Mouse (Mus musculus): ENCODE data around the gene Srsf10. TPM values are rescaled to one million over a fixed set of nuclear protein-coding genes. Genes with fewer than 3 reads are reported as not detected.

The Srsf10 gene
- 10 to 100 TPM; 74.3 to 80.1 TPM for total RNA-seq (2021)

DNA sequence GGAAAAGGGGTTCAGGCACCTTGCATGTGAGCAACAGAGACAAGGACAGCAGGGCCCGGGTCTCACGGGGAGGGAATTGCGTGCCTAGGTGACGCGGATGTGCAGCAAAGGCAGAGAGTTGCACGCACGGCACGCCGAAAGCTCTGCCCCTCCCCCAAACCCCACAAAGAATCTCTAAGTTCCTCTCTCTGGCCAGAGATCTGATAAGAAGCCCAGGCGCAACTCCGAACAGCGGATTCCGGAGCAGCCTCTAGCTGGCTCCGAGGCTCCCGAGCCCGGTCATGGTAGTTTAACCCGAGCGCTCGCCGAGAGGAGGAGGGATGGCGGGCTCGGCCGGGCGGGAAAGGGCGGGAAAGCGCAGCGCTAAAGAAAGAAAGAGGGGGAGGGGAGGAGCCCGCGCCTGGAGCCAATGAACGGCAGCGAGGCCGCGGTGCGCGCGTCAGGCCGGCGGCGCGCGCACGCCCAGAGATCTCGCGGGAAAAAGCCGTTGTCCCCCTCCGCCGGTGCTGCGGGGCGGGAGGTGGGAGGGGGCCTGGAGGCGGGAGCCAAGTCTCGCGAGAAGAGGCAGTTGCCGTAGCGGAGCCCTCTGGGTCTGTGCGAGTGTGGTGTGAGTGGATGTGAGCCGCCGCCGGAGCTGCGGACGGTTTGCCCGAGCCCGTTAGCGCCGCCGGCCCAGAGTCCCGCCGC lies at the start of gene Srsf10:
Srsf10 (plus strand) TSS at position 212 of the 687 bp plus-strand sequence.
- intact Hi-C loops (cut with DNase I) = loop anchor here (1.0 kb wide), 2 partner anchors 18 to 24 kb away; partner anchors contain the start of gene Pnrc2
- DNase-seq (ENCODE audit: low spot score in 2 of 2) = peak; percentile 95 to 97

DNA sequence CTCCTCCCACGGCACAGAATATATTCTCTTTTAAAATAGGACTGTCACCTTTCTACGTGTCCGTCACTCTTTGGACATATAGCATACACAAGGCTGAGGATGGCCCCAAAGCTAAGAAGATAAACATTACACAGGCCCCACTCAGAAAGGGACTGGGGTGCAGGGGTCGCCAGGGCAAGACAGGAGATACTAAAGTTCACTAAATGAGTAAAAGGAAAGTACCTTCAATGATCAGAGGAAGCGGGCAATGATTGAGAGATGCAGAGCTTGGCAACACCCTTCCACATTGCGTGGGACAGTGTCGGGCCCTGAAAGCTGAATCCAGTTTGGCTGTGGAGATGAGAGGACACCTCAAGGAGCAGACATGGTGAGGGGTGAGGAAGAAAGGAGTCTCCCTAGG lies 40.7 kb upstream of the Srsf10 start:
- intact Hi-C loops (cut with DNase I) = no loop called here
- no peak for DNase-seq (ENCODE audit: low spot score in 2 of 2)

GRCm38 (mm10) chr4:135816905-135817622 lies 38.5 kb upstream of the Srsf10 start:
- DNase-seq (ENCODE audit: low spot score in 2 of 2) = peak in 1 of 2 experiments; percentile 15
- intact Hi-C loops (cut with DNase I) = no loop called here

DNA sequence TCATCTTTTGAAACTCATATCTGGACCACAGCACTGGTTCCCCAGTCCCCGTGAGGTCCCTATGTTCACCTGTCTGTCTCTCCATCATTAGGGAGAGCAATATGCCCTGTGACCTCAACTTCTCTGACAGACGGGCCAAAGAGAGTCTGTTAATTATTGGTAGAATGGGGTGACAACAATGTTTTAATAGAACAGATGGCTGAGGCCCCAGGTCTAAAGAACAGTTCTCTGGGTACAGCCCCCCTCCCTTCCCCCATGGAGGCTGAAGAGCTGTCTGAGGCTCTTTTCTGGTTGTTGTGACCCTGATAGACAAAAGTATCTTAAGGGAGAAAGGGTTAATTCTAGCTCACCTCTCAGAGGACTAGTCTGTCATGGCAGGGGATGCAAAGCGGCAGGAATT lies 37.2 kb upstream of the Srsf10 start:
- DNase-seq (ENCODE audit: low spot score in 2 of 2) = no peak
- intact Hi-C loops (cut with DNase I) = no loop called here

- intact Hi-C loops (cut with DNase I) = no loop called here
- DNase-seq (ENCODE audit: low spot score in 2 of 2) = no peak
Observed at GRCm38 (mm10) chr4:135819826-135820526, 35.6 kb upstream of the Srsf10 start.

DNA sequence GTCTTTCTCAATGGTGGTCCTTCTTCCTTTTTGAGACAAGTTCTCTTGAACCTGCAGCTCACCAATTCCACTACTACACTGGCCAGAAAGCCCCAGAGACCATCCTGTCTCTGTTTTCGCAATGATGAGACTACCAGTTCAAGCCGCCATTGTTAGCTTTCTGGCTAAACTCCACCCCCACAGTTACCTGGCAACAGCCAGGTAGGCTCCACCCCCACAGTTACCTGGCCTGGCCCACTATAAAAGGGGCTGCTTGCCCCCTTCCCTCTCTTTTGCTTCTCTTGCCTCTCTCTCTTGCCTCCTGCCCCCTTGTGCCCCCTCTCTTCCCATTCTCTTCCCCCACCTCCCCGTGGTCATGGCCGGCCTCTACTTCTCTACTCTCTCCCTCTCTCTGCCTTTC lies 33.8 kb upstream of the Srsf10 start:
- intact Hi-C loops (cut with DNase I) = no loop called here
- DNase-seq (ENCODE audit: low spot score in 2 of 2) = no peak

GRCm38 (mm10) chr4:135823298-135823697 lies 32.2 kb upstream of the Srsf10 start:
- intact Hi-C loops (cut with DNase I) = no loop called here
- DNase-seq (ENCODE audit: low spot score in 2 of 2) = no peak

GRCm38 (mm10) chr4:135824254-135824653 lies 31.3 kb upstream of the Srsf10 start:
- no peak for DNase-seq (ENCODE audit: low spot score in 2 of 2)
- intact Hi-C loops (cut with DNase I) = no loop called here

- intact Hi-C loops (cut with DNase I) = loop anchor here (2.0 kb wide), 1 partner anchor 44 kb away; the partner anchor contains the start of gene Pnrc2
- peak; percentile 81 to 92 for DNase-seq (ENCODE audit: low spot score in 2 of 2)
Observed at GRCm38 (mm10) chr4:135828491-135828890, 27.1 kb upstream of the Srsf10 start.

DNA sequence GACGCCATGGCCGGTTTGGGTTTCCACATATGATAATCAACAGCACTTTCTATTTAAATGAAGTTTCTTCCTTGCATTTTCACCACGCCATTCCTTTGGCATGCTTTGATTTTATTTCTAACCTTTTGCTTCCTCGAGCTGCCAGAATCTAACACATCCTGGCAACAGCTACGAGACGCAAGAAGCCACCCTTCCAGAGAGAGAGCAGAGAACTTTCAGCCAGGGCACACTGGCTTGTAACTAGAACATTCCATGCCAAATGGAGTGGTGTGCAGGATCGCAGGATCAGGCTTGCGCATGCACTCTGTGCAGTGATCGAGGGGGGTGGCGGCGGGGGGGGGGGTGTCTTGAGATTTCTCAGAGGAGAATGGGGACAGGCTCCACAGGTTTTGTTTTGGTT lies 23.5 kb upstream of the Srsf10 start:
- intact Hi-C loops (cut with DNase I) = no loop called here
- peak in 1 of 2 experiments; percentile 43 for DNase-seq (ENCODE audit: low spot score in 2 of 2)

DNA sequence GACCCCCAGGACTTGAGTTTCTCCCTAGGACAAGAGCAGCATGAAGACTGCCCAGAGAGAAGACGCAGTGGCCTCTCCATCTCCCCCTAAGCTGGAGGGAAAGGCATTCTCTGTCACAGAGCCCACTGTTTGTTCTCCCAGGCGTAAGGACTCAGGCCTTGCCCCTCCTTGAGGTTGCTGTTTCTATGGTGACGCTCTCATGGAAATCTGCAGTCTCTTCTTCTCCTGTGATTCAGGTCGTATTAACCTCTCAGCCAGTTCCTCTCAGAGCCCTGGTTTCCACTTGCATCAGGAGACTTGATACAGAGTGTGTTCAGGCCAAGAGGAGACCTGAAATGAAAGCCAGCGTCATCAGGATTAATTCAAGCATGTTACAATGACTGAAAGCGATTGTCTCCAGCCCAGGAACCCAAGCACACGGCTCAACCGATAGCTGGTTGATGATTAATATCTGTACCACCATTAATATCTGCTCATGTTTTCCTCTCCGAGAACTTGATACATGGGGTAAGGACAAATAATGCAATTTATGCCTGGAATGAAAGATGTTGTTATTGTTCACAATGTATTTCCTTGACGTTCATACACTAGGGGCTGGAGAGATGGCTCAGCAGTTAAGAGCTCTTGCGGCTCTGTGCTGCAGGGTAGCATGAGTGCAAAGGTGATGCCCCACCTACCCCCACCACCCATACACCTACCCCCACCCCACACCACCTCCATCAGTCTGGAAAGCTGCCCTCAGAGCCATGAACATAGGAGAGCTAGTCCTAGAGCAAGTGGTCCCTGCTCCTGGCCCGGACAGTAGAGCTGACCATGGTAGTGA lies 22.0 kb upstream of the Srsf10 start:
- intact Hi-C loops (cut with DNase I) = no loop called here
- no peak for DNase-seq (ENCODE audit: low spot score in 2 of 2)

GRCm38 (mm10) chr4:135834124-135834717 lies 21.3 kb upstream of the Srsf10 start:
- no peak for DNase-seq (ENCODE audit: low spot score in 2 of 2)
- intact Hi-C loops (cut with DNase I) = no loop called here

DNA sequence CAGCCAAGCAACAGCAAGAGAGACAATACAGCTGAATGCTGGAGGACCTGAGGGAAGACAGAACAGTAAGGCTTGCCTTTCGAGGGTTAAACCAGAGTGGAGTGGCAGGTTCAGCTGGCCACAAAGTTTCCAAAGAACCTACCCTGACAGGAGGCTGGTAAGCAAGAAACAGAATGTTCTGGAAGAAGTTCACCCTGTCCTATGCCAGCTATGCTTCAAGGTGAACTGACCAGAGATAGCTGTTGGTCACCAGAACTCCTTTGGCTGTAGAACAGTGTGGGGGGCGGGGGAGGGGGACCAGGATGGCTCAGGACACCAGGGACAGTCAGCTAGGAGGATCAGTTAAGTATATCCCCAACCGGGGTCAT lies 16.6 kb upstream of the Srsf10 start:
- no peak for DNase-seq (ENCODE audit: low spot score in 2 of 2)
- intact Hi-C loops (cut with DNase I) = no loop called here

DNA sequence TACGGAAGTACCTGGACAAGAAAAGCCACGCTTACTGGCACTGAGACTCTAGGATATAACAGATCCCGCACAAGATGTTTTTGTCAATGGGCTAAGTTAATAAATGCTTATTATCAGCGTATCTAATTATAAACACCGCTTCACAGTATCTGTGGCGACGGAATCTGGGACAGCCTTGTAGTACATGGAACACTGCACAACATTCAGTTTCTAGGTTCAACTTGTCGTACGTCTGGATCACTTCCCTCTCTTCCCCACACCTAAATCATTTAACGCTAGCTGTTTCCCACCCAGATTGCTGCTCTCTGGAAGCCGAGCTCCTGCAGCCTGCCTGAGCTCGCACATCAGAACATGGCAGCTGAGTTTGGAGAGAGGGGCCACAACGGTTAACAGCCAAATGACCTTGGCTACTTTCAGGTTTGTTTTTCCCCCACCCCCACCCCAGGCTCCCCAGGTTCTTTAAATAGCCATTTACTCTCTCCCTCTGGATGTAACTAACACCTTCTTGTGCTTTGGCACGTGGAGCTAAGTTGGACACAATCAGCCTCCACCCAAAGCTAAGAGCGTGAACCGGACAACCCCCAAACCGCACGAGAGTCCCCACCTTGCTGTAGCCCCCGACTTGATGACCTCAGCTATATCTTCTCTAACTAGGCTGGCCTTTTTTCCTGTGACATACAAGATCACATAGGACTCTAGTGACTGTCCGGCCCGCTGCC lies 16.1 kb upstream of the Srsf10 start:
- intact Hi-C loops (cut with DNase I) = no loop called here

DNA sequence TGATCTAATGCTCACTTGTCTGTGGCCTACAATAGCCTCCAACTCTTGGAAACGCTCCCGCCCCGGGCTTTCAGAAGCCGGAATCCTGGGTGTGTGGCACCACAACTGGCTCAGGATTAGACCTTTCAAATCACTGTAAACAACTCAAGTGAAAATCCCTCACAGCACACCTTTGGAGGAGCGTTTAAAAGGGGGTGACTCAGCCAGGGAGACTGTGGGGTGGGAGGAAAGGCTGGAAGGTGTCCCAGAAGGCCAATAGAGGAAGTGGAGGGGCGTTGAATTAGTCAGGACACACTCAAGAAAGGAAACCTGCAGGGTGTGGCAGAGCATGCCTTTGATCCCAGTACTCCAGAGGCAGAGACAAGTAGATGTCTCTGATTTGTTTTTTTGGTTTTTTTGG lies 11.1 kb upstream of the Srsf10 start:
- intact Hi-C loops (cut with DNase I) = no loop called here
- DNase-seq (ENCODE audit: low spot score in 2 of 2) = no peak

More for the DNA sequence above, 16.1 kb upstream of the Srsf10 start:
- DNase-seq (ENCODE audit: low spot score in 2 of 2) = peak in 1 of 2 experiments; percentile 21

- intact Hi-C loops (cut with DNase I) = no loop called here
- no peak for DNase-seq (ENCODE audit: low spot score in 2 of 2)
Observed at GRCm38 (mm10) chr4:135847581-135847980, 8.0 kb upstream of the Srsf10 start.

GRCm38 (mm10) chr4:135850411-135851095 lies 5.0 kb upstream of the Srsf10 start:
- DNase-seq (ENCODE audit: low spot score in 2 of 2) = peak in 1 of 2 experiments; percentile 73
- intact Hi-C loops (cut with DNase I) = no loop called here

DNA sequence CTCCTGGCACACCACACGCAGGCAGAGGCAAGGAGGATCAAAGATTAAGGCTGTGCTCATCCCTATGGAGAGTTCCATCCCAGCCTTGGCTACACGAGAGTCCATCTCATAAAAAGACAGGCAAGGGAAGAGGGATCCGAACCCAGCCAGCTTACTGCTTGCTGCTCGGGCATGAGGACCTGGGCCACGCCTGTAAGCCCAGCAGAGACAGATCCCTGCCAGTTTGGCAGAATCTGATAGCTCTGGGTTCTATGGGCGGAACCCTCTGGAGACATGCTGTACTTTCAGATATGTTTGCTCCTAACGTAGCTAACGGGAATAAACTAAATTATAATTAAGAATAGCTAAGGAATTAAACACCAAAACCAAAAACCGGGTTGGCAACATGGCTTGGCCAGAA lies 3.6 kb upstream of the Srsf10 start:
- intact Hi-C loops (cut with DNase I) = no loop called here
- DNase-seq (ENCODE audit: low spot score in 2 of 2) = no peak
